Mouse (Mus musculus) C2C12 (cell line): ENCODE data around the gene Arap2.

Source experiments
- CTCF ChIP-seq: IDR thresholded peaks from one replicate; pipeline ENCODE4 v1.5.1; 2011; ENCODE audit not compliant: control insufficient read depth, insufficient read depth, insufficient read length
- FOSL1 ChIP-seq: IDR thresholded peaks from one replicate; pipeline ENCODE4 v1.8.0; 2011; ENCODE audit warnings: mild to moderate bottlenecking, low read length; ENCODE audit not compliant: poor library complexity, insufficient read depth, severe bottlenecking
- MYOD1 ChIP-seq: IDR thresholded peaks from one replicate; pipeline ENCODE4 v1.6.1; 2011; ENCODE audit warnings: low read depth; ENCODE audit not compliant: control insufficient read depth, insufficient read length
- MYOG ChIP-seq: IDR thresholded peaks from one replicate; pipeline ENCODE4 v1.6.1; 2011; ENCODE audit not compliant: control insufficient read depth, insufficient read length; ENCODE audit errors: extremely low read depth
- USF1 ChIP-seq: IDR thresholded peaks from one replicate; pipeline ENCODE4 v1.6.1; 2011; ENCODE audit warnings: low read depth, mild to moderate bottlenecking, control low read depth, moderate library complexity

DNA sequence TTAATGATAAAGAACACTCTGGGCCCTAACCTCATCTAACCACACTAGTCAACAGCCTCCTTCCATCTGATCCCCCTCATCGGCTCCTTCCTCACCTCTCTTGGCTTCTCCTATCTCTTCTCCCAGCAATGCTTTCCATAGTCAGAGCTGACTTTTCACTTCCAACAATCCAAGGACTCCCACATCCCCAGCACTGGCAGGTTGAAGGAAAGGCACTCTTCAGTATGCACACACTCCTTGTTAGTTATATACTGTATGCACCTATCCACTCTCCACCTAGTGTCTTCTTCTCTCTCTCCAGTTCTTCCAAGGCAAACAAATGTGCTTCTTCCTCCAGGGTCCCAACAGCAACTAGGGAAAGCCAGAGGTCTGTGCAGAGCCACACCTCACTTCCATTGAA is 50.0 kb downstream of the Arap2 start:
- no peak for TF ChIP-seq USF1
- no peak for TF ChIP-seq CTCF
- TF ChIP-seq MYOD1 = no peak
- no peak for TF ChIP-seq FOSL1
- TF ChIP-seq MYOG = no peak
